Mouse (Mus musculus) A20 (cell line): ENCODE measurements around the gene 4922502D21Rik.

Experiments
- DNase-seq: peaks from one replicate; pipeline ENCODE4 v3.0.0-alpha.2; 2011; ENCODE audit warnings: low read depth, low spot score

The 4922502D21Rik gene

GRCm38 (mm10) chr6:129314655-129315168 lies 16.9 kb downstream of the 4922502D21Rik start:
- DNase-seq, result no peak

DNA sequence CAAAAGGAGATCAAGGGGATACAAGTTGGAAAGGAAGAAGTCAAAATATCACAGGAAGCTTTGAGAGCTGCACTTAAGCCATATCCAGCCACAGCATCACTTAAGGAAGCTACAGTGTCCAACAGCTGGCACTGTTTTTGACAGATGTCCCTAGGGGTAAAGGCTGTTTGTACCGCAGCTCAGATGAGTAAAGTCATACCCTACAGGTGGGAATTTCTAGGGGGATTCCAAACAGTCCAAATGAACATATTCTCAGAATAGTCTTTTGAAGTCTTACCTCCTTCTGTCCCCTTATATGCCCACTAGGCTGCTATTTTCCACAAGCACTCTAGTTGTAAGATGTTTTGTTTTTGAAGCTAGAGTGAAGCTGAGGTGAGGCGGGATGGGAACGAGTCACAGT lies 19.1 kb downstream of the 4922502D21Rik start:
- no peak for DNase-seq

GRCm38 (mm10) chr6:129304180-129304579 lies 27.4 kb downstream of the 4922502D21Rik start:
- no peak for DNase-seq

DNA sequence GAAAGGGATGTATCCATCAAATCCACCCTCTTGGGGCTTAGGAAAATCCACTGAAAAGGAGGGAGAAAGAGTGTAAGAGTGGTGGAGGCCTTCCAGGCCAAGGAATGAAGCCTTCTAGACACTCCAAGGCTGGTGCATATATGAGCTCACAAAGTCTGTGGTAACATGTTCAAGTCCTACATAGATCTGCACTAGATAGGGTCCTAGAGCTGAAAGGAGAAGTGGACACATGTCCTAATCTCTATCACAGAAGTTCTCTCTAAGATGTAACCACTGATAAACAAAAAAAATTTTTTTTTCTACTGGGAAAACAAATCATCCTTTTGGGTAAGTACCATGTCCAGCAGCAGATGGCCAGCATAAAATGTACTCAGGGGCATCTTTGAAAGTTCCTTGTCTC lies 42.9 kb downstream of the 4922502D21Rik start:
- no peak for DNase-seq

- DNase-seq, result peak; percentile 85
These were observed 47.1 kb downstream of the 4922502D21Rik start for GRCm38 (mm10) chr6:129284384-129285104.

DNA sequence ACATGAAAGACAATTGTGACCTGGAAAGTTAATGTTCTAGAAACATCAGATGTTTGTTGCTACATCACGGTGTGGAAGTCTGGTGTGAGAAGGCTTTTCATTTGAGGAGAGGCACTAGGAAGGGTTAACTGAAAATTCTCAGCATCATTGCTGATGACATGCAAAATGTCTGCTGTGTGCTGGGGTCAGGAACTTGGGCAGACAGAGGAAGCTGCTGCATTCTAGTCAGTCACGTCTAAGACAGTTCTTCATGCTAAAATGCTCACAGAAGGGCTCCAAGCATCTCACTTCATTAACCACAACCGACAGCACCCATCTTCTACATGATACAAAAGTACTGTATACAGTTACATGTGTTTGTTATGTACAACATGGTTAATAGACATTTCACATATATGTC lies 48.3 kb downstream of the 4922502D21Rik start:
- DNase-seq, result no peak

DNA sequence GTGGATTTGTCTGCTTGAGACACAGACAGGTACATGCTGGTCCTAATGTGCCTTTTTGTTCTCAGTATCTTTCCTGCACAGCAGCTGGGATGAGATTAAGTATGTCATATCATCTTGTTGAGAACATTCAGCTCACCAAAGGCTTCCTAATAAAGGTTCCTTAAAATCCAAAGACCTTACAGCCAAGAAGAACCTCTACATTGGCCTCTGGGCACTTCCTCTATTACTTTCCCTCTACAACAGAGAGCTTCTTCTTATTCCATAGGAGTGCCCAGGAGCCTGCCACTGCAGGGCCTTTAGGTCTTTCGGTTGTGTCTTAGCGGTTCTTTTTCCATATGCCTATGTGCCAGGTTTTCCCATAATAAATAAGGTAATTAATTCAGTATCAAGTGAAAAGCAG lies 55.1 kb downstream of the 4922502D21Rik start:
- no peak for DNase-seq

GRCm38 (mm10) chr6:129275624-129276203 lies 55.9 kb downstream of the 4922502D21Rik start:
- DNase-seq, result no peak

GRCm38 (mm10) chr6:129275220-129275619 lies 56.4 kb downstream of the 4922502D21Rik start, which contains the start of gene Cd69:
Cd69 (minus strand) TSS chr6:129275436.
- DNase-seq, result peak; percentile 87

GRCm38 (mm10) chr6:129274476-129274875 lies 57.1 kb downstream of the 4922502D21Rik start:
- no peak for DNase-seq

DNA sequence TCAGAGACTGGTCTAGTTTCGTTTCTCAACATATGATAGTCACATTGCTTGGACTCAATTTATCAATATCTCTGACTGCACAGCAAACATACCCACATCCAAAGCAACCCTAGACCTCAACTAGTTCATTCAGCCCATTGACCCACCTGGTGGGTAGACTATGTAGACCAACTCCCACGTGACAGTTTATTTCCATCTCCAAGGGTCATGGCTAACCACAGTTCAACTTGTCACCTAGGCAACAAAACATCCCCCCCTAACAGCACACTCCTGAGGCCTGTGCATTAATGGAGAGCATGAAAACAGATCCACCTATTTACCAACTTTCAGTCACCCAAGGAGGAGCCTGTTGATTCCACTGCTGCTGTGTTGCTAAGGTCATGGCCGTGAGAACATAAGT lies 57.9 kb downstream of the 4922502D21Rik start:
- peak; percentile 27 for DNase-seq
